Mouse (Mus musculus) testis, postnatal 10 days (tissue): ENCODE measurements around the gene Ctbp1.

Experiments
- DNase-seq: peaks from one replicate; pipeline ENCODE4 v3.0.0; 2021; ENCODE audit warnings: low spot score

The Ctbp1 gene

GRCm38 (mm10) chr5:33208533-33209245 lies 66.1 kb downstream of the Ctbp1 start:
- DNase-seq: no peak

- DNase-seq: no peak
These were observed 67.7 kb downstream of the Ctbp1 start for GRCm38 (mm10) chr5:33207136-33207535.

GRCm38 (mm10) chr5:33206328-33206727 lies 68.5 kb downstream of the Ctbp1 start:
- DNase-seq: no peak

- no peak for DNase-seq
These were observed 70.5 kb downstream of the Ctbp1 start for GRCm38 (mm10) chr5:33204284-33204683.

- peak; percentile 89 for DNase-seq
These were observed 71.0 kb downstream of the Ctbp1 start for GRCm38 (mm10) chr5:33203691-33204242.

- no peak for DNase-seq
These were observed 71.6 kb downstream of the Ctbp1 start for GRCm38 (mm10) chr5:33203171-33203565.

GRCm38 (mm10) chr5:33202516-33203170 lies 72.2 kb downstream of the Ctbp1 start:
- DNase-seq: no peak

- no peak for DNase-seq
These were observed 73.1 kb downstream of the Ctbp1 start for GRCm38 (mm10) chr5:33201697-33202096.

GRCm38 (mm10) chr5:33200071-33200470 lies 74.7 kb downstream of the Ctbp1 start:
- DNase-seq: no peak
